Mouse (Mus musculus): Measurements from ENCODE around the gene Mark2.

DNA sequence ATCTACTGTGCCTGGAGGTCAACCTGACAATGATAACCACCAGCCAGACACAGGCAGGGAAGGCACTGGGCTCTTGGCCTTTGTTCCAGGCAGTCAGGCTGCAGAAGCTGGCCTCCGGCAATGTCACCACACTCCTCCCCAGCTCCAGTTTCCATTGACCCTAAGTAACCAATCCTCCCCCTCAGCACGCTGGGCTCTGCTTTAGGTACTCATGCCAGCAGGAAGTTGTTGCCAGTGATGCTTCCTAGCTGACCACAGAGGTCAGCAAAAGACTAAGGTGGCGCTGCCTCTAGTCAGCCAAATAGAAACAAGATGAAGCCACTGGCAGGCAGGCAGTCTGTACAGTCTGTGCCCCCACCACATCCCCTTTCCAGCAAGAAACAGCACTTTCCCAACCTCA lies 34.7 kb downstream of the Mark2 start:
- 0 out of 2 replicates have a peak, but pooled peaks have one; percentile 7 for TF ChIP-seq CTCF (IDR thresholded peaks at IDR 0.05; ENCODE audit: control insufficient read depth, insufficient read depth, low read length)
- TF ChIP-seq POLR2A (IDR thresholded peaks at IDR 0.05; ENCODE audit: borderline replicate concordance, control insufficient read depth, low read depth, low read length): no peak
